Mouse (Mus musculus) embryonic facial prominence, embryonic 12.5 days (tissue): ENCODE measurements at regions not wholly inside any gene's neighbourhood (a gene's known extent, or its start where the extent isn't known, plus 50 kb on each side); places are given as distances from the start of the nearest gene placed in this dataset.
A peak's percentile ranks its signal among the peaks of the same experiment; 100 is the strongest.

Experiments
- ATAC-seq: fragments of 200-750 bp; cut with Nextera tagmentation; 2 replicates; pipeline ENCODE4 v1.8.0; 2017; ENCODE audit not compliant: insufficient number of reproducible peaks, insufficient read depth, low FRiP score, low TSS enrichment
- H3K27ac ChIP-seq: fragments of 300-500 bp; sonication (generic); 2 replicates; pipeline ENCODE4 v1.5.1; 2016; ENCODE audit warnings: mild to moderate bottlenecking
- H3K27me3 ChIP-seq: fragments of 300-500 bp; sonication (generic); 2 replicates; pipeline ENCODE4 v1.6.1; 2016; ENCODE audit warnings: mild to moderate bottlenecking, moderate library complexity
- H3K36me3 ChIP-seq: fragments of 300-500 bp; sonication (generic); 2 replicates; pipeline ENCODE4 v1.6.1; 2016; ENCODE audit warnings: mild to moderate bottlenecking
- H3K4me1 ChIP-seq: fragments of 300-500 bp; sonication (generic); 2 replicates; pipeline ENCODE4 v1.6.1; 2016
- H3K4me2 ChIP-seq: fragments of 300-500 bp; sonication (generic); replicated peaks from 2 replicates; pipeline ENCODE4 v1.6.1; 2016; ENCODE audit warnings: mild to moderate bottlenecking, moderate library complexity
- H3K4me3 ChIP-seq: fragments of 300-500 bp; sonication (generic); 2 replicates; pipeline ENCODE4 v1.5.1; 2016; ENCODE audit warnings: mild to moderate bottlenecking
- H3K9ac ChIP-seq: fragments of 300-500 bp; sonication (generic); 2 replicates; pipeline ENCODE4 v1.6.1; 2016; ENCODE audit warnings: mild to moderate bottlenecking, moderate library complexity
- H3K9me3 ChIP-seq: fragments of 300-500 bp; sonication (generic); 2 replicates; pipeline ENCODE4 v1.6.1; 2016; ENCODE audit warnings: mild to moderate bottlenecking, moderate library complexity
- WGBS: fragments of 180-500 bp; shearing (Covaris S2); methylation state at CpG from one replicate; pipeline ENCODE4 v1.1.7; 2016; 5-methylcytosine and 5-hydroxymethylcytosine counted together

DNA sequence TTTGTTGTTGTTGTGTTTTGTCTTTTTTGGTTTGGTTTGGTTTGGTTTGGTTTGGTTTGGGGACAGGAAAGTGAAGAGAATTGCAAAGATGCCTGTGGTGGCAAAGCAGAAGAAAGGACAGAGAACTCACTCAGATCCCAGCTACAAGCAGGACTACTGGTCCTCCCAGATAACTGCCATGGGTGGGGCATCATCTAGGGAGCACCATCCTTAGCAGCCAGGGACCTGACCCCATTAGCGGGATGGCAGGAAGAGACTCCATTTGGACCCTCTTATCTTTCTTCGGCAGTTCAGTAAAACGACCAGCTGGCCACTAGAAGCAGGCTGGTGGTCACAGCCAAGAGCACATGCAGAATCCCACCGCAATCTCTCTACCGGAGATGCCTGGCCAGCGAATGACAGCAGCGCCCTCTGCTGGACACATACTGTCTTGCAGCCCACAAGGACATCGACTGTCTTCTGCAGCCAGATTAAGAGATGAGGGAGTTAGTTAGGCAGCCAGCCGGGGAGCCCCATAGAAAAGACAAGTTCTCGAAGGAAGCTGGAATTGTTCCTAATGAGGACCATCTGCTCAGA, 119.8 kb downstream of the Gm9195 start:
- H3K4me3 ChIP-seq, result no peak overlapping the region
- H3K27me3 ChIP-seq, result no peaks in the 10 kb centered on the region
- no peaks in the 10 kb centered on the region for H3K4me1 ChIP-seq
- no peak overlapping the region for H3K9ac ChIP-seq
- no peaks in the 10 kb centered on the region for H3K36me3 ChIP-seq
- no peak overlapping the region for H3K4me2 ChIP-seq
- WGBS, result 10% methylated on average over 10 of the region's 10 CpGs
- ATAC-seq, result no peak
- no peaks in the 10 kb centered on the region for H3K9me3 ChIP-seq
- no peak overlapping the region for H3K27ac ChIP-seq

DNA sequence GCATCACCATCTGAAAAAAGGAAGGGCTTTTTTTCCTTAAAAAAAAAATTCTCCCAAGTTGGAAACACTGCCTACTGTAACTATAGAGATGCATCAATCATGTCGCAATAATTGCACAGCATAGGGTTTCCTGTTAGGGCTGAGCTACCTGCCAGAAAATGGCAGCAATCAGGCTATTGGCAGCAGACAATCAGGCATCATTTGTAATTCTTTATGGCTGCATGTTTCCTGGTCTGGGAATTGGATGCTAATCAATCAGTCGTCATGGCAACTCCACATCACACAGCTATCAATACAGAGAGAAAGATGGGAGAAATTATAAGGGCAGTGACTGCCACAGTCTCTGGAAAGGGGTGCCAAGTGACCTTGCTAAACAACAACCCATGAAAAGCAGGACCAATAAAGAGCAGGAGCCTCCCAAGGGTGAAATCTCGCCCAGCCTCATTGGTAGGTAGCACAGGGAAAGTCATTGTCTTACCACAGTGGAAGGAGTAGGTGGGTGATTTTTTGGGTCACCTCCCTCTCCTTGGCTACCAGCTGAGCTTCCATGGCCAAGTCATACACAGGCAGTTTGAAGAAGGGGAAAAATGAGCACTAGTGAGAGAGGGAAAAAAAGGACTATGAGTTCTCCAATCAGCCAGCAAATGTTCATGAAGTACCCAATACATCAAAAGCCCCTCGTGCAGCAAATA, 130.7 kb downstream of the Gm9195 start:
- Histone ChIP-seq H3K27me3 (no peaks in the 10 kb centered on the region), H3K9ac (no peak overlapping the region), H3K9me3 (no peaks in the 10 kb centered on the region), H3K36me3 (no peaks in the 10 kb centered on the region), H3K4me1 (no peaks in the 10 kb centered on the region), H3K27ac (no peak overlapping the region), H3K4me3 (no peak overlapping the region), H3K4me2 (no peak overlapping the region)
- WGBS, result 78% methylated on average over 4 of the region's 4 CpGs
- ATAC-seq, result no peak

DNA sequence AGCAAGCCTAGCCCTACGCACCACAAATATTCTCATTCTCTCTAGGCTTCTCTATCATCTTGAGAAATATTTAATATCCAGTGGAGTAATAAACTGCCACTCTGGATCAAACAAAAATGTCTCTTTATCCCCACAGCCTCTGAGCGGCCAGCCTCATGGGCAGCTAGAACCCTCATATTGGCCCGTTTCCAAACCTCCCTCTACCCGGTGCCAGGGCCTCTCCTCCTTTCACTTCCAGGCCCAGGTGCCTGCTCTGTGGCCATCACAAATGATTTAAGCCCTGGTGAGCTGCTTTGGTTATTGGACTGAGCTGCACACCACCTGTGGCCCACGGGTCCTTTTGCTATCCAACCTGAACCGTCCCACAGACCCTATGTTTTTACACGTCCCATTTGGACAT, 131.5 kb downstream of the Gm9195 start:
- Histone ChIP-seq H3K9ac (no peak overlapping the region), H3K4me1 (no peaks in the 10 kb centered on the region), H3K9me3 (no peaks in the 10 kb centered on the region), H3K4me3 (no peak overlapping the region), H3K27me3 (no peaks in the 10 kb centered on the region), H3K36me3 (no peaks in the 10 kb centered on the region), H3K4me2 (no peak overlapping the region), H3K27ac (no peak overlapping the region)
- 90% methylated on average over 7 of the region's 7 CpGs for WGBS
- ATAC-seq, result no peak

DNA sequence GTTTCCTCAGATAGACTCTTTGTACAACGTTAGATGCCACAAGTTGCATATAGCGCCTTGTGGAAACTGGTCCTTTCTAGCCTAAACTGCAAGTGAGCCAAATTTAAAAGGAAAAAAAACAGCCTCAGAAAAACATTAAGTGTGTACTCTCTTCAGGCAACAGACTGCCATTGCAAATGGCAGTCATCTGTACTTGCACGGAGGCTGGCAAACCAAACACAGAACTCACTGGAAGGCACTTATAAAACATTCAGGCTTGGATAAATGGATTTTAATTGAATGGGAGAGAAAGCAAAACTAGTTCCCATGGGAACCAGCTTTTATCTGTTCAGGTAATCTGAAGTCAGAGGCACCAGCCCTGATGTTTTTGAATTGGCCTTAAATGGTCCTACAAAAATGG, 133.7 kb downstream of the Gm9195 start:
- WGBS, result 85% methylated on average over 3 of the region's 3 CpGs
- H3K27me3 ChIP-seq, result no peaks in the 10 kb centered on the region
- no peaks in the 10 kb centered on the region for H3K9me3 ChIP-seq
- H3K4me1 ChIP-seq, result no peaks in the 10 kb centered on the region
- no peak overlapping the region for H3K4me2 ChIP-seq
- H3K27ac ChIP-seq, result no peak overlapping the region
- no peak for ATAC-seq
- H3K9ac ChIP-seq, result no peak overlapping the region
- H3K36me3 ChIP-seq, result no peaks in the 10 kb centered on the region
- H3K4me3 ChIP-seq, result no peak overlapping the region

DNA sequence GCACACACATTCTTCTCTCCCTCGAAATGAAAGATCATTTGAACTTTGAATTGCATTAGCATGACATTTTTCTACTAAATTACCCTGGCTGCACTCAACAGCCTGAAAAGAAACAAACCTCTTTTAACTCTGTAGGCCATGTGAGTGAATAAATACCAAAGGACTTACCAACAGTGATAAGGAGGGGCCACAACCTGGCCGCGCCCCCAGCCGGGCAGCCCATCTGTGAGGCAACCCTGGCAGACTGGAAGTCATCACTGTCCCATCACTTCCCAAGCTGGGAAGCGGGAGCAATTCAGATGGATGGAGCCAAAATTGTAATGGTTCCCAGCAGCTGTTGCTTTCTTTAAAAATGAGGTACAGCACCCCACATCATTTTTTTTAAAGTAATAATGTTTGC, 149.5 kb downstream of the Gm9195 start:
- no peaks in the 10 kb centered on the region for H3K36me3 ChIP-seq
- H3K9ac ChIP-seq, result no peak overlapping the region
- H3K27me3 ChIP-seq, result no peaks in the 10 kb centered on the region
- 40% methylated on average over 5 of the region's 5 CpGs for WGBS
- no peaks in the 10 kb centered on the region for H3K9me3 ChIP-seq
- no peak overlapping the region for H3K27ac ChIP-seq
- H3K4me2 ChIP-seq, result no peak overlapping the region
- H3K4me1 ChIP-seq, result peaks cover 9% of the 10 kb centered on the region; the same call in 1 of the 2 replicates
- H3K4me3 ChIP-seq, result no peak overlapping the region
- ATAC-seq, result no peak

DNA sequence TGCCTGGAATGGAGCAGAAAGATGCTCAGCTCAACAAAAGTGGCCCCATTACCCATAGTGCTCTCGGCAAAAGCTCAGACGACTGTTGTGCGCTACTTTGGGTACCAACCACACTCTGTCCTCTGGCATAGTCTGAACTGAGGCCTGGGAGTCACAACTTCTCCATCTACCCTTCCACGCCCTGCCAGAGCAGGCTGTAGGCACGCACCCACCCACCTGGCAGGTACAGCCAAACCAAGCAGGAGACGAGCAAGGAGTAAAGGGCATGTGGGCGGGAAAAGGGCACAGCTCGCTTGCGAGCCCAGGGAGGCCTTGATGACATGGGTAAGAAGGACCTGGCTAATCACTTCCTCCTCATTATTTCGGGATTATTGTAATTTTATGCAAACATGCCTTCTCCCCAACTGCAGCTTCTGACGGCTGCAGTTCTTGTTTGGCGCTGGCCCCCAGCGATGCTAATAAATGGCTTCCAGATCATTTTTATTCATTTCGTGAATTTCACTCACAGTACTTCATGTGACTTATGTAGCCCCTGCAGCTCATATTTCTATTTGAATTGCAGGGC, 150.0 kb downstream of the Gm9195 start:
- Histone ChIP-seq H3K27ac (no peak overlapping the region), H3K9ac (no peak overlapping the region), H3K4me2 (no peak overlapping the region), H3K9me3 (no peaks in the 10 kb centered on the region), H3K4me1 (peaks cover 9% of the 10 kb centered on the region; the same call in 1 of the 2 replicates), H3K36me3 (no peaks in the 10 kb centered on the region), H3K4me3 (no peak overlapping the region), H3K27me3 (no peaks in the 10 kb centered on the region)
- no peak for ATAC-seq
- 56% methylated on average over 14 of the region's 14 CpGs for WGBS

DNA sequence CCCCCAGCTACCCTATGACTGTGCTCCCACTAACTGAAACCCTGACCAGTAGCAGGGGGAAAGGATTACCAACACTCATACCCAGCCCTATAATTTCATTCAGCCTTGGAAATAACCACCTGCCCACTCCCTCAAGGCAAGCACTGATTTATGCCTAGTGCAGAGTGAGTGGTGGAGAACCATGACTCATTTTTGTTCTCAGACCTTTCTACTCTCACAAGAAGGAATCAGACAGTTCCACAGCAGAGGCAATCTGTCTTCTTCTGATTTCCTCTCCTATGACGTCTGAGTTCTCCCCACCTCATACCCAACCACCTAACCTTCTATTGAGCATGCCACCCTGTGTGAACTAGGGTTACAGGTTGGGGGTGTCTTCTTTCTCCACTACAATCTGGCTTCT, 153.6 kb downstream of the Gm9195 start:
- Histone ChIP-seq H3K9me3 (no peaks in the 10 kb centered on the region), H3K4me3 (no peak overlapping the region), H3K4me1 (peaks cover 9% of the 10 kb centered on the region; the same call in 1 of the 2 replicates), H3K9ac (no peak overlapping the region), H3K4me2 (no peak overlapping the region), H3K36me3 (no peaks in the 10 kb centered on the region), H3K27me3 (no peaks in the 10 kb centered on the region), H3K27ac (no peak overlapping the region)
- 73% methylated on average over 1 of the region's 1 CpGs for WGBS
- ATAC-seq, result no peak

DNA sequence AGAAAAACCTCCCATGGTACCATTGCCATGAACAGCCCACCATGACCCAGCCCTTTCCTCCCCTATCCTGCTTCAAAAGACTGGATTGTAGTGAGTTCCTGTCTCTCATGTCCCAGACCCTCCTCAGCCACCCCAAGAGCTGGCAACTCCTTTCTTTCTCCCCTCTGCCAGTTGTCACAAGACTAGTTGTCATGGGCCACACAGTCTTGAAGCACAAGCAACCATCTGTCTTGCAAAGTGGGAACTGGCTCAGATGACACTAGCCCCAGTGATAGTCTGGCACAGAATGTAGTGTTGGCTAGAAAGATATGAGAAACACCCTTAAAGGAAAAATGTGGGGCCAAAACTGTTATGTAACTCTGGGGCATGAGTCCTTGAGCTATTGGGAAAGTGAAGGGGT, 187.8 kb downstream of the Gm9195 start:
- no peak overlapping the region for H3K4me3 ChIP-seq
- no peak overlapping the region for H3K4me2 ChIP-seq
- no peak overlapping the region for H3K9ac ChIP-seq
- no peaks in the 10 kb centered on the region for H3K27me3 ChIP-seq
- H3K36me3 ChIP-seq, result no peaks in the 10 kb centered on the region
- H3K4me1 ChIP-seq, result no peaks in the 10 kb centered on the region
- no peaks in the 10 kb centered on the region for H3K9me3 ChIP-seq
- ATAC-seq, result no peak
- H3K27ac ChIP-seq, result no peak overlapping the region

DNA sequence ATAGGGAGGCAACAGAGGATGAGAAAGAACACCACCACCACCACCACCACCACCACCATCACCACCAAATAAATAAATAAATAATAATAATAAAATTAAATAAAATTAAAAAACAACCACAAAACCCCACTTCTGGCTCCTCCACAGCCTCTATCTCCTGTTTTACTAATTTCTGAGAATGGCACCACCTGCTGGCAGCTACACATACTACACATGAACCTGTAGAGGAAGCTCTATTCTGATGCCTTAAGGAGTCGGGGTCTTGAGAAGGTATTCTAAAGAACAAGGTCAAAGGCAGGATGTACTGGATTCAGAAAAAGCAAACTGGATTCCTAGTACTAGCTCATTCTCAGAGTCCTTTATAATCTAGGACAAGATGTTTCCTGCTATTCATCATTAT, 191.6 kb downstream of the Gm9195 start:
- WGBS, result 68% methylated on average over 1 of the region's 1 CpGs
- no peak overlapping the region for H3K27ac ChIP-seq
- no peaks in the 10 kb centered on the region for H3K9me3 ChIP-seq
- no peak overlapping the region for H3K9ac ChIP-seq
- H3K36me3 ChIP-seq, result no peaks in the 10 kb centered on the region
- ATAC-seq, result no peak
- H3K4me3 ChIP-seq, result no peak overlapping the region
- H3K27me3 ChIP-seq, result no peaks in the 10 kb centered on the region
- H3K4me2 ChIP-seq, result no peak overlapping the region
- no peaks in the 10 kb centered on the region for H3K4me1 ChIP-seq

DNA sequence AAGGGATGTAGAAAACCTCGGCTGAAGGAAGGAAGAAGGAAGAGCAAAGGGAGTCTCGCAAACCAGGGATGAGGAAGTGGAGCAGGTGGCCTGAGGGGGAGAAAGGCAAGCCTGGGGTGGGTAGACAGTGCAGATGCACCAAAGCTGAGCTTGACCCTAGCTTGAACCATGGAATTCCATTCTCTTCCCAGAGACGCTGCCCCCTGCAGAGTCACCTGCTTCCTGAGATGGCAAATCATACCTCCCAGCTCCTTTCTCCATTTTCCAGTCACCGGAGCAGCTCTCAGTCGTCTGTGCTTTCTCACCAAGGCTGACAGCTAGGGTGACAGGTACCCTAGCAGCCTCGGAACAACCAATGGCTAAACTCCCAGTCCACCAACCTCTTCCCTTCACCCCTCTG, 197.0 kb downstream of the Gm9195 start:
- ATAC-seq, result no peak
- Histone ChIP-seq H3K4me3 (no peak overlapping the region), H3K27ac (no peak overlapping the region), H3K9me3 (no peaks in the 10 kb centered on the region), H3K4me2 (no peak overlapping the region), H3K4me1 (0 out of 2 replicates have a peak, but pooled peaks cover 3% of the 10 kb centered on the region), H3K27me3 (peaks cover 7% of the 10 kb centered on the region; the same call in 1 of the 2 replicates), H3K9ac (no peak overlapping the region), H3K36me3 (no peaks in the 10 kb centered on the region)
- 19% methylated on average over 6 of the region's 6 CpGs for WGBS

DNA sequence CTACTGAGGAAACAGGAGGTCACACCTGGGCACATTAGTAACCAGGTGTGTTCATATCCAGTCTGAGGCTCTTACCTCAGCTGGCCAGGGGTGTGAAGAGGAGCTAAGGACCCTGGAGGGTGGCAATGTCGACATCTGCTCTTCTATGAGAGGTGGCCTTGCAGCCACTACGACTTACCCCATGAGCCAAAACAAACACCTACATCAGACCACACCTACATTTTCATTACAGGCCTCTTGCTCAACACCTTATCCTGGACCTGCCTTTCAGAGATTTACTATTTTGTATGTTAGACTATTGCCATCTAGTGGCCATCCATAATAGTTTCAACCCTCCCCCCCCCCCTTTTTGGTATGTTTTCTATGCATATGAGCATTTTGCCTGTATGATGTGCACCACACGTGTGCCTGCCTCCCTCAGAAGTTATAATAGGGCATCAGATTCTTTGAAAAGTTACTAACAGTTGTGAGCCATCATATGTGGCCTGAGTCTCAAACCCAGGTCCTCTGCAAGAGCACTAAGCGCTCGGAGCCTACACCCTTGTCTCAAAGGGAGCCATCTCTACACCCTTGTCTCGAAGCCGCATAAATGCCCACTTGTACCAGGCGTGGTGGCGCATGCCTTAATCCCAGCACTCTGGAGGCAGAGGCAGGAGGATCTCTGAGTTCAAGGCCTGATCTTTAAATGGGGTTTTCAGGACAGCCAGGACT, 197.8 kb downstream of the Gm9195 start:
- H3K36me3 ChIP-seq, result no peaks in the 10 kb centered on the region
- WGBS, result 64% methylated on average over 9 of the region's 9 CpGs

More for the DNA sequence above, 197.8 kb downstream of the Gm9195 start:
- Histone ChIP-seq H3K27ac (no peak overlapping the region), H3K4me2 (no peak overlapping the region), H3K9ac (no peak overlapping the region), H3K4me1 (0 out of 2 replicates have a peak, but pooled peaks cover 3% of the 10 kb centered on the region), H3K9me3 (no peaks in the 10 kb centered on the region), H3K27me3 (peaks cover 7% of the 10 kb centered on the region; the same call in 1 of the 2 replicates), H3K4me3 (no peak overlapping the region)
- ATAC-seq, result 0 out of 2 replicates have a peak, but pooled peaks have one; percentile 10
